Mouse (Mus musculus): Measurements from ENCODE around the gene Hoxd10. TPM values are rescaled to one million over a fixed set of nuclear protein-coding genes. Genes with fewer than 3 reads are reported as not detected.

Hoxd10 gene
- total and polyA plus RNA-seq, 3 experiments, result not detected

DNA sequence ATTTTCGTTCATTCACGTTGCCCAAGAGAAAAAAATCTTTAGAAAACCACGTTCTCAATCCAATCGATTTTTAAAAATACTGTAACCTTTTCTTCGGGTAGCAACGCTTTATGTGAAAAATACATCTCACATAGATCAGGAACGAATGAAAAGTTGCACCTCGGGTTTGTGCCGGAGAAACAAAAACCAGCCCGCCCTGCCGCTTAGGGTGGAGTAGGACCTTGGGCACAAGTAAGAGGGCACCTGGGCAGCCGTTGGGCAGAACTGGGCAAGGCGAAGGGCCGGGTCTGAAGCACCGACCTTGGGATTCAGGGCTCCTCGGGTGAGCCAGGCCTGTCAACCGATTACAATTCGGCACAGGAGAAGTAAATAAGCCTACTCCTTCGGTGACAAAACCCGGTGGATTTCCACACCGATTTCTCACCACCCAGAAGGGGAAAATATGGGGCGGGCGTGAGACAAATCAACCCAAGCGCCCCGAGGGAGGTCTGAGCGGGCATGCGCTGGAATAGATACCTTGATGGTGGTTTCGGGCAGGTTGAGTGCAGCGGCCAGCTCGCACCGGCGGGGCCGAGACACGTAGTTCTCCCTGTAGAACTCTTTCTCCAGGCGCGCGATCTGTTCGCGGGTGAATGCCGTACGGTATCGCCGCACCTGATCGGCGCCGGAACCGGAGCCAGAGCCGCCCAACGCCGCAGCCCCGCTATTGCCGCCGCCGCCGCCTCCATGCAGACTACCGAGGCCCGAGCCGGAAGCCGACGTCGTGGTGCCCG is 34.3 kb upstream of the Hoxd10 start:
- no peak for TF ChIP-seq CHD1 (IDR thresholded peaks at IDR 0.05; ENCODE audit: low read depth, low read length)
- no peak for TF ChIP-seq MAX (IDR thresholded peaks at IDR 0.05; ENCODE audit: low read length)
- no peak for TF ChIP-seq ZNF384 (IDR thresholded peaks at IDR 0.05; ENCODE audit: low read depth, low read length)
- TF ChIP-seq CTCF (conservative IDR thresholded peaks at IDR 0.05 in 1 of 2, IDR thresholded peaks at IDR 0.05 in 1 of 2; ENCODE audit: low read depth in 2 of 2, low read length in 2 of 2), result no peak
- TF ChIP-seq MYC (IDR thresholded peaks at IDR 0.05; ENCODE audit: low read depth, low read length), result no peak
- no peak for TF ChIP-seq GABPA (IDR thresholded peaks at IDR 0.05; ENCODE audit: insufficient replicate concordance, low read depth, low read length)
- TF ChIP-seq HCFC1 (IDR thresholded peaks at IDR 0.05; ENCODE audit: low read depth, low read length), result no peak
- no peak for TF ChIP-seq E2F4 (IDR thresholded peaks at IDR 0.05; ENCODE audit: insufficient replicate concordance, low read depth, low read length)
- no peak for TF ChIP-seq JUN (IDR thresholded peaks at IDR 0.05; ENCODE audit: insufficient read depth, low read depth, low read length)
- TF ChIP-seq ZMIZ1 (IDR thresholded peaks at IDR 0.05; ENCODE audit: low read depth, low read length), result no peak
- TF ChIP-seq TCF12 (IDR thresholded peaks at IDR 0.05; ENCODE audit: low read depth, low read length), result no peak
- in situ Hi-C loops (cut with MboI; ENCODE audit: low pct_ligation_motif_present, low pct_unique_long_range_greater_than_20kb, low sequenced_read_pairs) (loop anchor here (25.0 kb wide), 1 partner anchor 1070 kb away; the partner anchor contains the start of gene Chrna1), dilution Hi-C loops (cut with MboI; ENCODE audit: extremely low pct_ligation_motif_present, extremely low pct_unique_long_range_greater_than_20kb, low sequenced_read_pairs) (no loop called here)
- Histone ChIP-seq H3K4me1 (ENCODE audit: control insufficient read depth in 1 of 2, insufficient read depth in 2 of 2) (no peaks in the 10 kb centered on the region), H3K9ac (ENCODE audit: insufficient read depth, low read depth) (no peak overlapping the region), H3K4me3 (replicated peaks in 1 of 3; ENCODE audit: low read depth in 2 of 3, low read length in 2 of 3, poor library complexity in 1 of 3) (no peak overlapping the region), H3K27me3 (replicated peaks) (no peaks in the 10 kb centered on the region), H3K4me2 (ENCODE audit: insufficient read depth, low read depth, poor library complexity, severe bottlenecking) (no peak overlapping the region), H3K36me3 (replicated peaks in 1 of 2; ENCODE audit: control insufficient read depth in 1 of 2, insufficient read depth in 1 of 2, low read length in 1 of 2) (no peaks in the 10 kb centered on the region), H3K9me3 (replicated peaks; ENCODE audit: low read length) (peaks cover 38% of the 10 kb centered on the region), H3K79me2 (replicated peaks; ENCODE audit: control insufficient read depth, extremely low read depth, insufficient read depth, poor library complexity, severe bottlenecking) (no peaks in the 10 kb centered on the region), H3K27ac (ENCODE audit: insufficient read depth, low read depth) (no peak overlapping the region)
- DNase-seq (ENCODE audit: extremely low read depth), result no peak

- Histone ChIP-seq H3K4me2 (ENCODE audit: insufficient read depth, low read depth, poor library complexity, severe bottlenecking) (no peak overlapping the region), H3K9me3 (replicated peaks; ENCODE audit: low read length) (peaks cover 38% of the 10 kb centered on the region), H3K4me1 (ENCODE audit: control insufficient read depth in 1 of 2, insufficient read depth in 2 of 2) (peaks cover 0 to 1% of the 10 kb centered on the region in 2 experiments; a peak in 1 of 4 replicates), H3K79me2 (replicated peaks; ENCODE audit: control insufficient read depth, extremely low read depth, insufficient read depth, poor library complexity, severe bottlenecking) (no peaks in the 10 kb centered on the region), H3K27ac (ENCODE audit: insufficient read depth, low read depth) (no peak overlapping the region), H3K9ac (ENCODE audit: insufficient read depth, low read depth) (no peak overlapping the region), H3K4me3 (replicated peaks in 1 of 3; ENCODE audit: low read depth in 2 of 3, low read length in 2 of 3, poor library complexity in 1 of 3) (no peak overlapping the region), H3K36me3 (replicated peaks in 1 of 2; ENCODE audit: control insufficient read depth in 1 of 2, insufficient read depth in 1 of 2, low read length in 1 of 2) (no peaks in the 10 kb centered on the region), H3K27me3 (replicated peaks) (no peaks in the 10 kb centered on the region)
- dilution Hi-C loops (cut with MboI; ENCODE audit: extremely low pct_ligation_motif_present, extremely low pct_unique_long_range_greater_than_20kb, low sequenced_read_pairs) (no loop called here), in situ Hi-C loops (cut with MboI; ENCODE audit: low pct_ligation_motif_present, low pct_unique_long_range_greater_than_20kb, low sequenced_read_pairs) (loop anchor here (25.0 kb wide), 1 partner anchor 1071 kb away; the partner anchor contains the start of gene Chrna1)
- TF ChIP-seq BHLHE40 (IDR thresholded peaks at IDR 0.05; ENCODE audit: low read depth, low read length) (no peak), ZNF384 (IDR thresholded peaks at IDR 0.05; ENCODE audit: low read depth, low read length) (no peak), ZMIZ1 (IDR thresholded peaks at IDR 0.05; ENCODE audit: low read depth, low read length) (no peak), MEF2A (IDR thresholded peaks at IDR 0.05; ENCODE audit: borderline replicate concordance, low read depth, low read length) (no peak), CHD1 (IDR thresholded peaks at IDR 0.05; ENCODE audit: low read depth, low read length) (no peak), NRF1 (IDR thresholded peaks at IDR 0.05; ENCODE audit: low read depth, low read length) (no peak), GABPA (IDR thresholded peaks at IDR 0.05; ENCODE audit: insufficient replicate concordance, low read depth, low read length) (no peak), MYC (IDR thresholded peaks at IDR 0.05; ENCODE audit: low read depth, low read length) (no peak), ZKSCAN1 (IDR thresholded peaks at IDR 0.05; ENCODE audit: borderline replicate concordance, low read depth, low read length) (no peak), MAFK (IDR thresholded peaks at IDR 0.05; ENCODE audit: insufficient replicate concordance, low read length) (no peak), SMC3 (IDR thresholded peaks at IDR 0.05; ENCODE audit: low read depth, low read length) (no peak), HCFC1 (IDR thresholded peaks at IDR 0.05; ENCODE audit: low read depth, low read length) (no peak), POLR2A (IDR thresholded peaks at IDR 0.05; ENCODE audit: low read depth, low read length) (no peak), JUN (IDR thresholded peaks at IDR 0.05; ENCODE audit: insufficient read depth, low read depth, low read length) (no peak), ELF1 (IDR thresholded peaks at IDR 0.05; ENCODE audit: low read depth, low read length) (no peak)
- DNase-seq (ENCODE audit: extremely low read depth), result no peak
Measured at GRCm38 (mm10) chr2:74658024-74658666, 33.6 kb upstream of the Hoxd10 start.
